Mouse (Mus musculus) spleen, postnatal 14 days (tissue): Measurements from ENCODE around the gene Atp2b2.

ENCODE experiments used
- DNase-seq, 2 experiments: peaks; one replicate each; pipeline ENCODE4 v3.0.0; 2021 to 2022; ENCODE audit warnings: low spot score in 2 of 2

The Atp2b2 gene

DNA sequence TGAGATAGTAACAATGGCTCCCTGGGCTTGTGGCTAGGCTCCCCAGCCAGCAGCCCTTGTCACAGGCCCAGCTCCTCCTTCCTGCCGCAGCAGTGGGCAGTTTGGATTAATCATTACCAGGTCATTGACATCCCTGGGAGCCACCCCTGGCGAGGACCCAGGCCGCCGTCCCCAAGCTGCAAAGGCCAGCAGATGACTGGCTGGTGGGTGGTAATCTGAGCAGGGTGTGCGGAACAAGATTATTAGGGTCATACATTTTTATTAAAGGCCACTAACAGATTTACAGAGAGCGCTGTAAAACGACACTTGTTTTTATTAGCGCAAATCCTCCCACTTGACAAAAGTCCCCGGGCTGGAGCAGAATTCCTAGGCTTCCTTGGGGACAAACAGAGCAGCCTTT lies 29.6 kb downstream of the Atp2b2 start:
- no peak for DNase-seq

GRCm38 (mm10) chr6:114011976-114012375 lies 30.4 kb downstream of the Atp2b2 start:
- DNase-seq = no peak

GRCm38 (mm10) chr6:114003796-114004195 lies 38.6 kb downstream of the Atp2b2 start:
- no peak for DNase-seq

DNA sequence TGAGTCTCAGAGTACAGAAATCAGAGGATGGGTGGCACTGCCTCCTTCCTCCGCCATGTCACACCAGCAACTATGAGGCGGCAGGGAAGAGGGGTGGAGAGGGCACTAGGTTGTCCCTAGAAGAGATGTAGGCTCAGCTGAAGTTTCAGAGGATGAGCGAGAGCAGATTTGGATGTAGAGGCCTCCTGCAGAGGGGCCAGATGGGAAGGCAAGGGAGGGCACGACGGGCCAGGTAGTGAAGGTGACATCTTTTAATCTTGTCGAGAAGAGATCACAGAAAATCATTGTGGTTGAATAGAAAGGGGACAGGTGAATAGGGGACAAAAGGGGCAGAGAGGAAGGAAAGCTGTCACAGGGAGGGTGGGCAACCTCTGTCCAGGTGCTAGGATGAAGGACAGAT lies 41.5 kb downstream of the Atp2b2 start:
- no peak for DNase-seq

DNA sequence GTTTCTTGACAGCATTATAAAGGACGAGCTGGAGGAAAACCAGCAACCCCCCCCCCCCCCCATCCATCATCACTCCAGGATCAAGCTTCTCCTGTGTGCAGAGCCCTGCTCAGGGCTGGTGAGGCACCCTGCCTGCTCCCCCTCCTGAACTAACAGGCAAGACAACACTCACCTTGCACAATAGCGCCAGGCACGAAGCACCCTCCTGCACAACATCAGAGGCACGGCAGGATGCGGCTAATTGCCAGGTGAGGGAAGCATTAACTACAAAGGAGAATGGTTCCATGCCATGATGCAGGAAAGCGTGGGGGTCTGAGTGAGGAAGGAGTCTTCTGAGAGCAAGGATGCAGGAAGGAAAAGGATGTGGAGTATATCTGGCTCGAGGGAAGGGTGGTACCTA lies 42.1 kb downstream of the Atp2b2 start:
- no peak for DNase-seq

DNA sequence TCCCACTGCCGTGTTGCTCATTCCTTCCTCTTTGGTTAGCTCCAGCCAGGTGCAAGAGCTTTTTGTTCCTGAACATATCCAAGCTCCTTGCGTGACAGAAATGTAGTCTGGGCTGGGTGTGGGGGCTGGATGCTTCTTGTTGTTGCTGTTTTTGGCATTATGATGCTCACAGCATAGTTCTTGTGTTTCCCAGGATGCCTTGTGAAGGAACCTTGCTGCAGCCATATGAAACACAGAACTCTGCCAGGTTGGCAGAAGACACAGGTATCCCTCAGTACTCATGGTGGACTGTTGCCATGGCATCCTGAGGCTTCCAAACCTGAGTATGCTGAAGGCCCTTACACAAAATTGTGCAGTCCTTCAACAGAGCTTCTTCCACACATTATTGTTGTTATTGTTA lies 44.0 kb downstream of the Atp2b2 start:
- DNase-seq = no peak

DNA sequence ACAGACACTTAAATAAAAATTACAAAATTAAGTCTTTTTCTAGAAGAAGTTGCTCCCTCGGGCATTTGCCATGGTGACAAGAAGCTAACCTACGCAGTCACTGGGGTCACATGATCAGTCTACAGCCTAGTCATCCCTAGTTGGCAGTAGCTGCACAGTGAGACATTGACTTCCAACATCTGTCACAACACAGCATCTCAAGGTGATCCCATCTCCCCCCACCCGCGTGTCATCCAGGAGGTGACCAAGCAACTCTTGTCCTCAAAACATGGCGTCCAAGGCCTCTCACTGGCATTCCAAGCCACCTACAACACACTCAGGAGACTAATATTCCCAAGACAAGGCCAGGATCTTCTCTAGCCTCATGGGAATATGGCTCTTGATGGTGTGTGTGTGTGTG lies 48.2 kb downstream of the Atp2b2 start:
- DNase-seq = no peak

DNA sequence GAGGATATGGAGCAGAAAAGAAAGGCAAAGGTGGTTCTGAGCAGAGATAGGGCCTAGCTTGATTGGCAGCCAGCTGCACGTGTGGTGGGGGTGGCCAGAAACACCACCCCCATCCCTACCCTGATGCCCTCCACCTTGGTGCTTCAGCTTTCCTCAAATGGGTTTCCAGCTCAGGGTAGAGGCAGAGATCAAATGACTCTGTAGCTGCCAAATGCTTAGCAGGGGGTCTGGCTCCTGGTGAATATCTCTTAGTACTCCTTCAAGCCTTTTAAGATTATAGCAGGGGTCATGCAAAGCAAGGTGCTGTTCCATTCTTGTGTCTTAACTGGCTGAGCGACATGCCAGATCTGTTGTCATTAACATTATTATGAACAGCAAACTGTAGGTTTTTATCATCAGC lies 50.3 kb downstream of the Atp2b2 start:
- no peak for DNase-seq

DNA sequence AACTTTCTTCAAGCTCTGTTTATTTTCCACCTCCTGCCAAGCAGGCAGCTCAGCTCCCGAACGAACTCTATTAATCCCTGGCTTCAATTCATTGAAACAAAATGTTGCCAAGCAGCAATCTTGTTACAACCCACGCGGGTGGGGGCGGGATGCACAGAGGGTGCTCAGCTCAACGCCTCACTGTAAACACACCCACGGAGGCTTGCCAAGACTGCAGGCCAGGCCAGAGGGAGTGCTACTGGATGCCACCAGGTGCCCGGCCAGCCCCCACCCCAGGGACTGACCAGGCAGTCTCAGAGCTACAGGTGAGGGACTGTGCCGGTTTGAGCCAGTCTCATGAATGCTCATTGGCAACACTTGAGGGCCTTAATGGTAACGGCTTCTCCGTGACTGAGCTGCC lies 50.9 kb downstream of the Atp2b2 start:
- DNase-seq = no peak

- DNase-seq = no peak
Observed at GRCm38 (mm10) chr6:113990044-113990443, 52.4 kb downstream of the Atp2b2 start.

- DNase-seq = no peak
Observed at GRCm38 (mm10) chr6:113988521-113988920, 53.9 kb downstream of the Atp2b2 start.

- DNase-seq = no peak
Observed at GRCm38 (mm10) chr6:113986671-113987070, 55.7 kb downstream of the Atp2b2 start.

- no peak for DNase-seq
Observed at GRCm38 (mm10) chr6:113978673-113979072, 63.7 kb downstream of the Atp2b2 start.

GRCm38 (mm10) chr6:113978091-113978650 lies 64.2 kb downstream of the Atp2b2 start:
- DNase-seq = no peak

GRCm38 (mm10) chr6:113970900-113971299 lies 71.5 kb downstream of the Atp2b2 start:
- no peak for DNase-seq

DNA sequence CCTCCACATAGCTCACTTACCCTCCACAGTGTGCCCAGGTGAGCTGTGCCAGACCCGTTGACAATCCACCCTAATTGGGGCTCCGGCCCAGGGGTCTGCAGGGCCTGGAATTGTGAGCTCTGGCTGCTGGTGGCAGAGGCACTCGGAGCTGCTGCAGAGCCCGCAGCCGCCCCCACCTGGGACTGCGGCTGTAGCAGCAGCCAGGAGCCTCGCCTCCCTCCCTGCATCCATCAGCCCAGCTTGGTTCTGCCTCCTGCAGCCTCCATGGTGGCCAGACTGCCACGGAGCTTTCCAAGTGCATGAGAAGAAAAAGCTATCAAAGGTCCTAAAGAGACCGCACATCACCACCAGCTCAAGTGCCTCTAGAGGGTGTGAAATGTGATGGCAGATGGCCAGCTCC lies 71.9 kb downstream of the Atp2b2 start:
- DNase-seq = no peak

- DNase-seq = no peak
Observed at GRCm38 (mm10) chr6:113969751-113970150, 72.7 kb downstream of the Atp2b2 start.

GRCm38 (mm10) chr6:113962811-113963210 lies 79.6 kb downstream of the Atp2b2 start:
- DNase-seq = no peak

DNA sequence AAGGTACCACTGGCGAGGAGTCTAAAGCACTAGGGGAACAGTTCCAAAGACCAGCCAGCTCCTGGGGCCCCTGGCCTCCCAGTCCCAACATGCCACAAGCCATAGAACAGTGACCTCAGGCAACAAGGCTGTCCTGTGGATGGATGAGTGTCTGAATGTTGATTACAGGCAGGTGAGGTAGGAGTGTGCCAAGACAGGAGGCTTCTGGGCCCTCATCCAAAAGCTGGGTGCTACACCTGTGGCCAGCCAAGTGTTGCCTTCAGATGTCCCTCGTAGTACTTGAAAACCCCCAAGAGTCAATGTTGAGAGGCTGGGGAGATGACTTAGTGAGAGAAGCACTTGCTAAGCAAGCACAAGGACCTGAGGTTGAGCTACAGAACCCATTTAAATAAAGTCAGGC lies 80.8 kb downstream of the Atp2b2 start:
- DNase-seq = no peak

- no peak for DNase-seq
Observed at GRCm38 (mm10) chr6:113959336-113959735, 83.1 kb downstream of the Atp2b2 start.

- no peak for DNase-seq
Observed at GRCm38 (mm10) chr6:113958714-113959113, 83.7 kb downstream of the Atp2b2 start.

DNA sequence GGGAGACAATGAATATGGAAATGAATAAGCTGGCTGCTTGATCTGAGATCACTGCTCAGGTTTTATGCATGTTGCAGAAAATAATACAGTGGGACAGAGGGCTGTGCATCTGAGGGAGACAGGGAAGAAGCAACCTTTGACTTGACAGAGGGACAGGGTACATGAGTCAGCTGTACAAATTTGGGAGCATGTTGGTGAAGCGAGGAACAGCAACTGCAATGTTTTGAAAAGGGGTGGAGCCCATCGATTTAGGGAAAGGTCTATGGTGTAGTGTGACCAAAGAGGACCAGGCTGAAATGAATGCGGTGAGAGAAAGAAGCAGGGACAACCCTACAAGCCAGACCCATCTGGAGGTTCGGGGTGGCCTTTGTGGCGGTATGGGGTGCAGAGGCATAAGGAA lies 84.4 kb downstream of the Atp2b2 start:
- no peak for DNase-seq

- DNase-seq = no peak
Observed at GRCm38 (mm10) chr6:113957232-113957940, 85.0 kb downstream of the Atp2b2 start.

- DNase-seq = no peak
Observed at GRCm38 (mm10) chr6:113947515-113947914, 94.9 kb downstream of the Atp2b2 start.
